Mouse (Mus musculus): ENCODE measurements around the gene Senp8. TPM values are rescaled to one million over a fixed set of nuclear protein-coding genes. Genes with fewer than 3 reads are reported as not detected.

Gene Senp8
- polyA plus RNA-seq, 1 experiment = 5.8 TPM

DNA sequence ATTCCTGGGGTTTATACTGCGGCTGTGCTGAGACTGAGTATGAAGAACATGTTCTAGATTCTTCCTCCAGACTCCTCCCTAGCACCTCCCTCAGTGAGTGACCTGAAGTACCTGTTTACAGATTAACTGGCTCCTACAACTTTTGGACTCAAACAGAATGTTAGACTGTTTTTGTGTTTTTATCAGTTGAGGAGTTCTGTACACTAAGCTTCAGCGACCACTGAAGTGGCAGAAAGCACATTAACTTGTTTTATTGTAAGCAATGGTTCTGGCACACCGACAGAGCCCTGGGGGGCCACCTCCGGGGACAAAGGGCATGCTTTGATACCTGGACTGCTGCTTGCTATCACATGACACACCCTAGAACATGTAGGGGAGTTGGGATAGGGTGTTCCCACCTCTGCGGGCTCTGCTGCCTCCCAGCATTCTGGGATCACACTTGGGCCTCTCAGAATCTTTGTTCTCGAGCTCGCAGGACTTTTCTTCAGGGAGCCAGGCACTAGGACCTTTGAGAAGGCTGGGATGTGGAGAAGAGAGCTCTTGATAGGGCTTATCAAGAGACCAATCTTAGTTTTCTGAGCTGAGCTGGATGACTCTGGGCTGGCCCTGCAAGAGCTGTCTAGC, 34.1 kb downstream of the Senp8 start:
- Histone ChIP-seq H3K4me3 (ENCODE audit: insufficient read depth, low read depth, low read length) (no peak overlapping the region), H3K36me3 (ENCODE audit: control insufficient read depth, insufficient read depth, low read length) (no peaks in the 10 kb centered on the region), H3K4me1 (ENCODE audit: control insufficient read depth, insufficient read depth, low read length) (peaks cover 8% of the 10 kb centered on the region), H3K27ac (ENCODE audit: insufficient read depth, low read depth, low read length) (0 out of 2 replicates have a peak overlapping the region, but pooled peaks have one; percentile 6), H3K27me3 (replicated peaks; ENCODE audit: control insufficient read depth, insufficient read depth, low read length) (no peaks in the 10 kb centered on the region)
- TF ChIP-seq CTCF (conservative IDR thresholded peaks at IDR 0.05; ENCODE audit: insufficient read depth, insufficient read length, low read depth, low read length) = no peak
- TF ChIP-seq POLR2A (IDR thresholded peaks at IDR 0.05; ENCODE audit: low read depth, low read length) = no peak
- WGBS = 32% methylated on average over 7 of the region's 7 CpGs
- DNase-seq = peak; percentile 81

DNA sequence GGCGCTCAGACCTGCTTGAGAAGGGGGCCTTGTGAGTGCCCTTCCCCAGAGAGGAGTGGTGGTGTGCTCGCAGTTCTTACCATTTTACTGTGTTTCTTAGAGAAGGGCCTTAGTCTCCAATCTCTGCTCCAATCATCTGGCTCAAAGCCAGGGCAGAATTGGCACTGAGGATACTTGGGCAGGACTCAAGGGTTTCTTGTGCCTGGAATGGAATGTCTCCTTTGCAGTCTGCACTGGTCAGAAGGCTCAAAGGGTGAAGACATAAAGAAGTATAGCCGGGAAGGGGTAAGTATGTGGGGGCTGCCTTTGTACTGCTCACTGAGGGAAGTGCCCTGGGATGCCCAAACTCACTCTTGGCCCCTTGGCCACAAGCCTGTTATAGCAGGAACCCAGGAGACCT, 41.3 kb downstream of the Senp8 start:
- DNase-seq = peak; percentile 81
- H3K36me3 ChIP-seq (ENCODE audit: control insufficient read depth, insufficient read depth, low read length) = no peaks in the 10 kb centered on the region
- WGBS = 55% methylated on average over 3 of the region's 3 CpGs
- H3K4me1 ChIP-seq (ENCODE audit: control insufficient read depth, insufficient read depth, low read length) = peaks cover 14% of the 10 kb centered on the region; the same call in 1 of the 2 replicates
- no peaks in the 10 kb centered on the region for H3K27me3 ChIP-seq (replicated peaks; ENCODE audit: control insufficient read depth, insufficient read depth, low read length)
- H3K27ac ChIP-seq (ENCODE audit: insufficient read depth, low read depth, low read length) = no peak overlapping the region
- TF ChIP-seq POLR2A (IDR thresholded peaks at IDR 0.05; ENCODE audit: low read depth, low read length) (no peak), CTCF (conservative IDR thresholded peaks at IDR 0.05; ENCODE audit: insufficient read depth, insufficient read length, low read depth, low read length) (no peak)
- H3K4me3 ChIP-seq (ENCODE audit: insufficient read depth, low read depth, low read length) = no peak overlapping the region

DNA sequence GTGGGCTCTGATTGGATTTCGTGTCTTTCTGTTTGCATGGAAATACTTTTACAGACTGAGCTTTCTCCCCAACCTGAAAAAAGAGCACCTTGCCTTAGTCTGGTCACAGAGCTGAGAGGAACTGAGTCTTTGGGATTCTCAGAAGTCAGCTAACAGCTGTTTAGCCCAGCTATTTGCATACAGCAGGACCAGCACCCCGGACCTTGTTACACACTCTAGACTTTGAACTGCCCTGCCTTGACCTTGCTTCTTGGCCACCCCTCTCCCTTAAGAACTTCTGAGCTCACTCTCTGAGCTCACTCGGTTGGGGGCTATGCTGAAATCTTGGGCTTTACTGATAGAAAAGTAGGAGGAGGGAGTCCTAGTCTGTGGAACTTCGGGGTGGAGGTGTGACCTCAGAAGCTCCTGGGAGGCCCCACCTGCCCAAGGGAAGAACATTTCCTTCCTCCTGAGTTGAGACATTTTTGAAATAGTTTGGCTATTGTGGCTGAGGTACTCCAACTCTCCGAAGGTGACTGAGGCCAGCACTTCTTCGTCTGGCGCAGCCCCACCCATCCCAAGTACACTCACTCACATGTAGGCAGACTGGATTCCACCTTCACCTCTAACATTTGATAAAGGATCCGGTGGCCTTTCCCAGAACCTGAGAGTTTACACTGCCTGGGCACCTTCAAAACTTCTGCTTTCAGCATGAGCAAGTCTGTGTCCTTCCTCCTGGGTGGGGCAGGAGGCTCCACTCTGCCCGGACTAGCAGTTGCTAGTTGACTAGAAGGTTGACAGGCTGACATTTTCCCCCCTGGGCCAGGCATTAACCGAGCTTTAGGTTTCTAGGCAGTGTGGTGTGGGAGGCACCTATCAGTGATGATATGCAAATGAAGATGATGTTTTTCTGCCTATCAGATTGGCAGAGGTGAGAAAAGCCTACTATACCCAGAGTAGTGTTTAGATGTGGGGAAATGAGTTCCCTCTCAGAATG, 43.4 kb downstream of the Senp8 start:
- Histone ChIP-seq H3K4me3 (ENCODE audit: insufficient read depth, low read depth, low read length) (no peak overlapping the region), H3K4me1 (ENCODE audit: control insufficient read depth, insufficient read depth, low read length) (peaks cover 14% of the 10 kb centered on the region; the same call in 1 of the 2 replicates), H3K36me3 (ENCODE audit: control insufficient read depth, insufficient read depth, low read length) (no peaks in the 10 kb centered on the region), H3K27me3 (replicated peaks; ENCODE audit: control insufficient read depth, insufficient read depth, low read length) (no peaks in the 10 kb centered on the region), H3K27ac (ENCODE audit: insufficient read depth, low read depth, low read length) (no peak overlapping the region)
- TF ChIP-seq CTCF (conservative IDR thresholded peaks at IDR 0.05; ENCODE audit: insufficient read depth, insufficient read length, low read depth, low read length) (no peak), POLR2A (IDR thresholded peaks at IDR 0.05; ENCODE audit: low read depth, low read length) (no peak)
- WGBS = 44% methylated on average over 10 of the region's 10 CpGs
- peak; percentile 82 for DNase-seq

DNA sequence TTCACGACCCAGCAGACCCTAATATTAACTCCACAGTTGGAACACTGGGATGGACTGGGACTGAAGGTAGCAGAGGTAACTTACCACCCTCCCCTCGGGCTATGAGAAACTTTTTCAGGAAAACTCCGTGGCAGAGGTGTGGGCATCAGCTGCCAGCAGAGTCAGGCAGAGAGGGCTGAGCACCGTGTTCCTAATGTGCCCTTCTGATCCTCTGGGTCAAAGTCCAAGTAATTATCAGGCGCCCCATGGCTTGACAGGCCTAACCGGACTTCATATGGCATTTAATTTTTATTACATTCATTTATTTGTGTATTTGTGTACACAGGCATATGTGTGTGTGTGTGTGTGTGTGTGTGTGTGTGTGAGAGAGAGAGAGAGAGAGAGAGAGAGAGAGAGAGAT, 47.4 kb downstream of the Senp8 start:
- Histone ChIP-seq H3K36me3 (ENCODE audit: control insufficient read depth, insufficient read depth, low read length) (no peaks in the 10 kb centered on the region), H3K27me3 (replicated peaks; ENCODE audit: control insufficient read depth, insufficient read depth, low read length) (no peaks in the 10 kb centered on the region), H3K4me3 (ENCODE audit: insufficient read depth, low read depth, low read length) (no peak overlapping the region), H3K4me1 (ENCODE audit: control insufficient read depth, insufficient read depth, low read length) (peaks cover 8% of the 10 kb centered on the region; the same call in 1 of the 2 replicates), H3K27ac (ENCODE audit: insufficient read depth, low read depth, low read length) (no peak overlapping the region)
- WGBS = 34% methylated on average over 6 of the region's 6 CpGs
- TF ChIP-seq POLR2A (IDR thresholded peaks at IDR 0.05; ENCODE audit: low read depth, low read length) (no peak), CTCF (conservative IDR thresholded peaks at IDR 0.05; ENCODE audit: insufficient read depth, insufficient read length, low read depth, low read length) (no peak)
- DNase-seq = peak; percentile 65

DNA sequence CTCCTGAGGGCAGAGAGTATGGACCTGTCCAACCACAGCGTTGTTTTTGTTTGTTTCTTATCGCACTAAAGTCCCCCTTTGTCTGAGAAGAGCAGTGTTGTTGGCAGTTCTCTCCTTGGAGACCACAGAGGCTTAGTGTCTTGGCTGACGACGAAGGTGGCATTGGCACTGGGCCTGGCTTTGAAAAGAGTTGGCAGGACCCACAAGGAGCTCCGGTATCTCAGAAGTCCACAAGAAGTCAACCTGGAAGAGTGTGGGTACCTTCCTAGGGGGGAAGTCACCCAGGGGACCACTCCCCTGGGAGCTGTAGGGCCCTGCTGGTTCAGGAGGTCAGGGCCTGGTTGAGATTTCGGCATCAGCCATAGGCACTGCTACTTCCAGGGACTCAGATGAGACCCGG, 49.4 kb downstream of the Senp8 start:
- H3K27me3 ChIP-seq (replicated peaks; ENCODE audit: control insufficient read depth, insufficient read depth, low read length) = no peaks in the 10 kb centered on the region
- TF ChIP-seq CTCF (conservative IDR thresholded peaks at IDR 0.05; ENCODE audit: insufficient read depth, insufficient read length, low read depth, low read length) (no peak), POLR2A (IDR thresholded peaks at IDR 0.05; ENCODE audit: low read depth, low read length) (no peak)
- H3K36me3 ChIP-seq (ENCODE audit: control insufficient read depth, insufficient read depth, low read length) = no peaks in the 10 kb centered on the region
- WGBS = 91% methylated on average over 7 of the region's 7 CpGs
- no peak overlapping the region for H3K27ac ChIP-seq (ENCODE audit: insufficient read depth, low read depth, low read length)
- no peak overlapping the region for H3K4me3 ChIP-seq (ENCODE audit: insufficient read depth, low read depth, low read length)
- H3K4me1 ChIP-seq (ENCODE audit: control insufficient read depth, insufficient read depth, low read length) = no peaks in the 10 kb centered on the region
- DNase-seq = no peak

DNA sequence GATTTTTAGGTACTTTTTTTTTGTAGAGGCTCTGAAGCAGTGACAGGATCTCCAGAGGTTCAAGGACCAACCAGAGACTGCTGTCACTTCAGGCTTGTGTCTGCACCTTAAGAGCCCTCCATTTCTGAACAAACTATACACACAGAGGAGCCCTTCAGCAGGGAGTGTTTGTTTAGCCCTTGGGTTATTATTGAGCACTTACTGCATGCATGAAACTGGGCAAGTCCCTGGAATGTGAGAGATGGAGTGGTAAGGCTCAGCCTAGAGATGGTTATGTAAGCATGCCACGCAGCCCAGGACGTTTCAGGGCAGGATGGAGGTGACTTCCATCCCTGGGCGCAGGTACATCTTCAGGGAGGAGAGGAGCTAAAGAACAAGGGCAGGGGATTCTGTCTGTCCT, 54.1 kb downstream of the Senp8 start:
- no peak for TF ChIP-seq POLR2A (IDR thresholded peaks at IDR 0.05; ENCODE audit: low read depth, low read length)
- no peak for TF ChIP-seq CTCF (conservative IDR thresholded peaks at IDR 0.05; ENCODE audit: insufficient read depth, insufficient read length, low read depth, low read length)
- DNase-seq = no peak
- peaks cover 4% of the 10 kb centered on the region; the same call in 1 of the 2 replicates for H3K4me1 ChIP-seq (ENCODE audit: control insufficient read depth, insufficient read depth, low read length)
- 81% methylated on average over 3 of the region's 3 CpGs for WGBS
- H3K27ac ChIP-seq (ENCODE audit: insufficient read depth, low read depth, low read length) = no peak overlapping the region
- H3K27me3 ChIP-seq (replicated peaks; ENCODE audit: control insufficient read depth, insufficient read depth, low read length) = no peaks in the 10 kb centered on the region
- H3K36me3 ChIP-seq (ENCODE audit: control insufficient read depth, insufficient read depth, low read length) = no peaks in the 10 kb centered on the region
- no peak overlapping the region for H3K4me3 ChIP-seq (ENCODE audit: insufficient read depth, low read depth, low read length)

DNA sequence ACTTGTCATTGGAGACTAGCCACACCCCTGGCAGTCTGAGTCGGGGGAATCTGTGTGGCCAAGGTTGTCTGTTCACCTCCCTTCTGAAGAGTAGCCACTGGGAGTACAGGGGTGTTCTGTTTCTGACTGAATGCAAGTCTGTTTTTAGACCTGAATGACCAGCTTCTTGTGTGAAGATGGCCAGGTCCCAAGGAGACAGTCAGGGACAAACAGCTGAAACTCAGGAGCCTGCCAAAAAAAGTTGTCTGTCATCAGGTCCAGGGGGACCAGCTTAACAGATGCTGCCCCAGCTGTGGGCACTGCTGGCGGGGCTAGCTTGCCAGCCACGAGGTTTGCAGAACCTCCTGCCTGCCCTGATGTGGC, 55.1 kb downstream of the Senp8 start:
- DNase-seq = no peak
- Histone ChIP-seq H3K27ac (ENCODE audit: insufficient read depth, low read depth, low read length) (no peak overlapping the region), H3K4me1 (ENCODE audit: control insufficient read depth, insufficient read depth, low read length) (peaks cover 4% of the 10 kb centered on the region; the same call in 1 of the 2 replicates), H3K4me3 (ENCODE audit: insufficient read depth, low read depth, low read length) (no peak overlapping the region), H3K27me3 (replicated peaks; ENCODE audit: control insufficient read depth, insufficient read depth, low read length) (no peaks in the 10 kb centered on the region), H3K36me3 (ENCODE audit: control insufficient read depth, insufficient read depth, low read length) (no peaks in the 10 kb centered on the region)
- TF ChIP-seq CTCF (conservative IDR thresholded peaks at IDR 0.05; ENCODE audit: insufficient read depth, insufficient read length, low read depth, low read length) (no peak), POLR2A (IDR thresholded peaks at IDR 0.05; ENCODE audit: low read depth, low read length) (no peak)
- WGBS = 52% methylated on average over 3 of the region's 3 CpGs
